Mouse (Mus musculus) NIH3T3 (cell line): ENCODE measurements at regions not wholly inside any gene's neighbourhood (a gene's known extent, or its start where the extent isn't known, plus 50 kb on each side); places are given as distances from the start of the nearest gene placed in this dataset.

Experiments
- DNase-seq: peaks from one replicate; pipeline ENCODE4 v3.0.0-alpha.2; 2012; ENCODE audit warnings: low read depth

DNA sequence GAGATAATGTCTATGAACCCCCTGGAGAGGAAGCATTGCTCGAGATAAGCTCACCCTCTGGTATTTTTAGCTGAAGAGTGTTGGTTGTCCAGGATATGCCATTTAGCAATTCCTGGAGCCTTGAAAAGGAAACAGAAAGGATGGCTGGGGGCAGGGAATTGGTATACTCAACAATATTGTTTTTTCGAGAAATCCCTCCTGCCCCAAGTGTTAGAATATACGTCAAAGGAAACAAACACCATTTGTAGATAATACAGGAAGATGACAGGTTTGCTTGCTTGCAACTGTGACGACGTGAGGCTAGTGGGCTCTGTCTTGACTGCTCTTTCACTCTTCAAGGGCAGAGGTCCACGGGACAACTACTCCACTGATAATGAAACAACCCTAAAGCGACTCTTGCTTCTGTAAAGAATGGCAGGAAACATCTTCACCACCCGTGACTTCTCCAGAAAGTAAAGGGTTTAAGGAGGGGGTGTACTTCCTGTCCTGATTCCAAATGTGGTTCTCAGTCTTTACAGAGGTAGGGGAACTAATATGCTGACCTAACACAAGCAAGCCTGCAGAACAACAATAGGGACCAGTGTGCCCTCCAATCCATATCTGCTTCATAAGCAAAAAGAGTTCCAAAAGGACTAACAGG, 270.3 kb downstream of the Ets1 start:
- no peak for DNase-seq

DNA sequence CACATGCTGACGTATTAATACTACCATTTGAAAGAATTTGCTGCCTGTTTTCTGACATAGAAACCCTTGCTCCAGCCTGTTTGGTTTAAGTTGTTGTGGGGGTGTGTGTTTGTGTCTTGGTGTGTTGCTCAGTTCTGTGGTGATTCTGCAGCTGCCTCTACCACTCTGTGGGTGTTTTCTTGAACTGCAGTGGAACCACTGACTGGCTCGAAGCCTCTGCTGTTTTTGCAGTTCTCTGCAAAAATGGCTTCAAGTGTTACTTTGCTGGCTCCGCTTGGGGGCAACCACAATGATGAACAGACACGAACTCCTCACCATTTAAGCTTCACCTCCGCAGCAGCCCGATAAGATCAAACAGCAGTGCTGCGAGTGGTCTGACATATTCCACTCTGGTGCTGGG, 274.6 kb downstream of the Ets1 start:
- no peak for DNase-seq

DNA sequence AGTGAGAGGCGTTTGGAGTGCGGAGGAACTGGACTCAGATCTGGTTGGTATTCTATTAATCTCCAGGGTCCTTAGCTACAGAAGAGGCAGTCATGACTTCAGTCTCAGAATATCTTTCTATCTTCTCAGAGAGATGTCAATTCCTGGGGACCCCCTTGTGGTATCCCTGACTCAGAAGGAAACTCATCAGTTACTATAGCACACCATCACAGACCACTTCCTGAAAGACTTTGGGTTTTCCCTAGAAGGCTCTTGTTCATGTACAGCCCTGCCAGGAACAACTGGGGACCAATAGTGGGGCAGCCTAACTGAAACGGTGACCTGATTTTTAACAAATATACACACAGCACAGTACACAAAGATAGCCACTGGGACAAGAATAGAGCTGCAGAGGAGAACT, 279.6 kb downstream of the Ets1 start:
- no peak for DNase-seq

DNA sequence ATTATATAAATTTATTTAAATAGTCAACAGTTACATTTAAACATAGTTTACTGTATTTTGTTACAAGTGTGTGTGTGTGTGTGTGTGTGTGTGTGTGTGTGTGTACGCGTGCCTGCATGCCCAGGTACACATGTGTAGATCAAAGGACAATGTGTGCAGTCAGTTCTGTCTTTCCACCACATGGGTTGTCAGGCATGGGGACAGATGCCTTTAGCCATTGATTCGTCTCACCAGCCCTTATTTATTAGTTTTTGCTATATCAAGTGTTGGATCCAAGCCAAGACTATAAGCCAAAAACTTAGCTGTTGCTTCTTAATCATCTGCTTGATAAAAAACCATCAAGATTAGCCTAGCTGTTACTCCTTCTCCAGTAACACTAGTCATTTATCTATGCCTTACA, 280.7 kb downstream of the Ets1 start:
- no peak for DNase-seq

DNA sequence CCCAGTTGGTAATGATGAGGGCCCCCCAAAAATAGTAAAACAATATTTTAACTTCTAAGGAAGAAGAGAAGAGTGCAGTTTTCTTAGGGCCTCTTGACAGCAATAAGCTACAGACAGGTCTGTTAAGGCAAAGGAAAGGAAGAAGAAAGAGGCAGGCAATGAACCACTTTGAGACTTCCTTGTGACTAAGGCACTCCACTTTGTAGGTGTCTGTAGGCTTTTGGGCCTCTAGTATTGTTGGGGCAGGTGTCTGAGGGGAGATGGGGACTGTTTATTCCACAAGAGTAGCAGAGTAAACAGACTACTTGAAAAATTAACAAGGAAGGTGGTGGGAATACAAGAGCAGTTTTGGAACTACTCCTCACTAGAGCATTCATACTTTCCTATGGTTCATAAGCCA, 287.9 kb downstream of the Ets1 start:
- no peak for DNase-seq

DNA sequence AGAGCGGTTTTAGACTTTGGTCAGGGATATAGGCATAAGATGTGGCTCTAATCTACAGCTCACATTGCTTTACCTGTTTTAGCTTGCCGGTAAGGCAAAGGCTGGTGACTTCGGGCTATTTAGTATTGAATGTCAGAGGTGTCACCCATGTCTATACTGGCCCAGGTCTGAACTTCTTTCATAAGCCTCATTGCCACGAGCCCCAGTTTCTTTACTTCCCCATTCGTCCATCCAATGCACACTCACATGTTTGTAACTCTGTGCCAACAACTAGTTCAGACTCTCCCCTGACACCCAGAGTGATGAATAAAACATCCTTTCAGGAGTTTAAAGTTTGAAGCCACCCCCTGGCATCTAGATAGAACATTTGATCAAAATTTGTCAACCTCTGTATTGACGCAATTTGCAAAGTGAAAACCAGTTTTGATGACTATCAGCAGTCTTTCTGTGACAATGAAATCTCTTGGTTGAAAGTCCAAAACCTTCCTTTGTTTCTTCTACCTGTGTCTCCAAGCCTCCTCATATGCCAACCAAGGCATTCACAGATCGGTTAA, 288.4 kb downstream of the Ets1 start:
- no peak for DNase-seq

DNA sequence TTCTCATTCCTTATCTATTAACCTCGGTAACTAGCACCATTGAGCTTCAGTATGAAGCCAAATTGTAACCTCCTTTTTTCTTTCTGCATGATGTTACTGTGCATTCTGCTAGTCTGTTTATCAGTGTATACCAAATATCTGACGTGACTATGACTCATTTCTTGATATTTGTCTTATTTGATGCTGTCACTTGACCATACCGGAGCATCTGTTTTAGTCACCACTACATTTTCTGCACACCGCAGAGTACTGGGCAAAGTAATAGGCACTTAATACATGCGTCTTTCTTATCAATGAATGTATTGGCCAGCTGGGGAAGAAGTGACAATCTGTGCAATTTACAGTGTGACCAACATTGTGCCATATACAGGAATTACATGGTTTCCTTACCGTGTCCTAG, 289.0 kb downstream of the Ets1 start:
- no peak for DNase-seq

DNA sequence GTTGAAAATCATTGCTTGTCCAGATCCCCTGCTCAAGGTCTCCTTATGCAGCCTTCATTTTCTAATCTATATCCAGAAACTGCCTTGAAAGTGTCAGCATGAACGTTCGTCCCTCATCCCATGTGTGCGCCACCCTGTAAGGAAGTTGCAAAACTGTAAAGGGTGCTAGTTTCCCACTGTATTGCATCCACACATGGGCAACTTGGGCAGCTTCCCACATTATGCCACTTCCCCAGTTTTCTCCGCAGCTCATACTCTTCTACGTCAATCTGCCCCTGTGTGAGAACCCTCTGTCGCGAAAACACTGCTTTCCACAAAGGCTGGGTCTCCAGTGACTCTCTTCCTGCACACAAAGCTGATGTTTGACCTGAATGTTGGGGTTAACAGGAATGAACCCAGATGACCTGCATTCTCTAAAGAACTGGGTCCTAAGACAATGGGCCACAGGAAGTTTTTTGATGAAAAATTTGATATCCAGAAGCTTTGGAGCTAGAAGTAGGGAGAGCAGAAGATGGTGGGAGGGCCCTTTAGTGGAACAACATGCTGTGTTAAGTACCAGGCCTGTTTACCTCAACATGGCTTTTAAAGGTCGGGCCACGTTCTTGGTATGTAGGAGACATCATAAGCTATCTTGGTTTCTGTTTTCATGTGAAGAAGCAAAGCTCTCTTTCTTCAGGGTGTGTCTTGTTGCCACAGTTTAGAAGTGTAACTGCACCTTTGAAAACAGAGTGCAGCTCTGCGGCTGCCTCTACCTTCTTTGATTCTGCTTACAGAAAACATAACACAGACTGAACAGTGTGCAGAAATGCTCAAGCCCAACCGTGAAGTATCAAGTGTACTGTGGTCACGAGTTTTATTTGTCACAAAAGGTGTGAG, 289.9 kb downstream of the Ets1 start:
- DNase-seq = no peak

DNA sequence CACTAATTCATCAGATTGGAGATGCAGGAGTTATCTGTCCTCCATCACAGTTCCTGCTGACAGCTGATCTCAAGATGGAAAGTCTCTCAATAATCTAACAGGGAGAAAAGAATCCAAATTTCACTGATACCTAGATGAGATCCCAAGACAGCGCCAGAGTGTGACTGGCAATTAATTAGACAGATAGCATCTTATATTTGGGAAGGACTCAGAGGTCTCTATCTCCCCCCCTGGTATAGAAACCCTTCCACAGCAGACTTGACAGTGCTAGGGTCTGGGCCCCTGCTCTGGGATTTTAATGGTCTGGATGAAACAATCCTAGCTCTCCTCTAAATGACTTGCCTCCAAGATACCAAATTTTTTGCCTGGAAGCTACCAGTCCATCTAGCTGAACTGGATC, 291.6 kb downstream of the Ets1 start:
- DNase-seq = no peak

DNA sequence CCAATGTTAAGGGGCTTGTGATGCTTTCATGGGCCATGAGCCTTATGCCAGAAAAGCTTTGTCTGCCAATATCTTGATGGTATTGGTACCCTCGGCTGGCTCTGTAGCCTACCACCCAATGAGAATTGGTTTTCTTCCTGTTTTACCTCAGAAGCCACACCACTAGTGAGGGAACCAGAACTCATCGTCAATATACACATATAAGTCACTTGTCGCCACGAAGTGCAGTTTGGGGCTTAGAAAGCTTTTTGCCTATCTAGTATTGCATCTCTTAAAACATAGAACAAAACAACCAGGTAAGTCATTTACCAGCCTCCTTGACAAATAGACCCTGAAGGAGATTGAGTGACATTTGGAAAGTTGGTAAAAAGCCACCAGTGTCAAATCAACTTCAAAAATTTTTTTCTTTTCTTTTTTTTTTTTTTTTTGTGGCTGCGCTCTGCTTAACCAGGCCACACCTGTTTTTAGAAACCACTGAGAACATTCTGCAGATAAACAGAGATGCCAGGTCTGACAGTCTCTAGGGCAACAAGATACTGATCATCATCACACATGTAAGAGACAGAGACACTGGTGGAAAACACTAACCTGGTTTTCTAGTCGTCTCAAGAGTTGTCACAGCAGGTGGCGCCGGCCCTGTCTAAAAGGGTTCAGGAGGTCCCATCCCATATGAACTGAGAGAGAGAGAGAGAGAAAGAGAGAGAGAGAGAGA, 292.4 kb downstream of the Ets1 start:
- DNase-seq = no peak

DNA sequence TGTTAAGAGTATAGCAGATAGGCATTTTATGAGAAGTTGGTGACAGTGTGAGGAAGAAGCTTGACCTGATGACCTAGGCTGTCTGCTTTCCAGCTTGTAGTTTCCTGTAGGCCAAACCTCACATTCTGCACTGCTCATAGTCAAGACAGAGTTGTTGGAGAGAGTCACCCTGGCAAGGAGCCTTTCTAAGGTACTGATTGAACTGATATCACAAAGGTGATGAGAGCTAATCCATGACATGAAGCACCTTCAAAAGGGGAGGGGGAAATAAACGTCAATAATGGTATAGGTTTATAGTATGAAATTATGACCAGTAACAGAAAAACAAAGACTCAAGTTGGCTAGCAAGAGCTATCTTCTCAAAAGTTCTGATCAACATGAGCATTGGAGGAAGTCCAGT, 293.3 kb downstream of the Ets1 start:
- DNase-seq = no peak

DNA sequence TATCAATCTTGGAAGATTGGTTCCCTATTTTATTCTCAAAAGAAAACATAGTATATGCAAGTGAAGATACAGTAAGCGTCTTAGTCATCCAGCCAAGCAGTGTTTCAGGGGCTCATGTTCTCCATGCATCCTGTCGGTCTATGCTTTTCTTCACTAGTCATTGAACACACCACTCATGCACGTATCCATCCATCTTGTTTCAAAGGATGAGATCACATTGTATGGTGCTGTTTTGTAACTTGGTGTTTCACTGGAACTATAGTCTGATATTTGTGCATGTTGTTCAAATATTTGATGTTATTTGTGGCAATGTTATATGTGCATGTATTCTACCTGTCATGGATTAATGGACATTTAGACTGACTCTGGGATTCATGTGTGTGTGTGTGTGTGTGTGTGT, 293.8 kb downstream of the Ets1 start:
- no peak for DNase-seq

DNA sequence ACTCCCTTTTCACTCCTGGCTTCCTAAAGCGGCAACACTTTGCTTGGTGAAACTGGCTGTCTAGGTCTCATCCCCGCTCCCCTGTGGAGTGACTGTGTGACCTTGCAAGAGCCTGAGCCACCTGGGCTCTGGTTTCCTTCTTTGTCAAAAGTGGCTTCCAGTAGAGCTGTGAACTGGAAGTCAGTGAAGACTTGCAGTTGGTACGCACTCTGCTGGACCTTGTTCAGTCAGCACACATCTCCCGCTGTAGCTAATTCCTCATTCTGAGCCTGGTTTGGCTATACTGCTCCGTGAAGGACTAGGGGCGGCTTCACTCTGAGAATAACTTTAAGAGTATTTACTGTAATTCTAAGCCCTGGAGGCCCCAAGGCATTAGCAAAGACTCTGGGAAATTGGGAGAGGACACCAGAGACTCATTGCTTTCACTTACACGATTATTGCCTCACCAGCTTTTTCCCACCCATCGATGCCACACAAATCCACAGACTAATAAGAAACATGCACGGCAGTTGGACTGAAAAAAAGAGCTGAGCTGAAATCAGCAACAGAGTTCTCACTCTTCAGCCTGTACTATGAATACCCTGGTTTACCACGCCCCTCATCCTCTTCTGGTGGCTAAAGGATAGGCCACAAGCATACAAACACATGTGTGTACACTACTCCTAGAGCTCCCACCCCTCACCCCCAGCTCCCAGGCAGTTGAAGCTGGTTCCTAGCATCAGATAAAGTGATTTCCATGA, 295.4 kb downstream of the Ets1 start:
- DNase-seq = peak; percentile 36

DNA sequence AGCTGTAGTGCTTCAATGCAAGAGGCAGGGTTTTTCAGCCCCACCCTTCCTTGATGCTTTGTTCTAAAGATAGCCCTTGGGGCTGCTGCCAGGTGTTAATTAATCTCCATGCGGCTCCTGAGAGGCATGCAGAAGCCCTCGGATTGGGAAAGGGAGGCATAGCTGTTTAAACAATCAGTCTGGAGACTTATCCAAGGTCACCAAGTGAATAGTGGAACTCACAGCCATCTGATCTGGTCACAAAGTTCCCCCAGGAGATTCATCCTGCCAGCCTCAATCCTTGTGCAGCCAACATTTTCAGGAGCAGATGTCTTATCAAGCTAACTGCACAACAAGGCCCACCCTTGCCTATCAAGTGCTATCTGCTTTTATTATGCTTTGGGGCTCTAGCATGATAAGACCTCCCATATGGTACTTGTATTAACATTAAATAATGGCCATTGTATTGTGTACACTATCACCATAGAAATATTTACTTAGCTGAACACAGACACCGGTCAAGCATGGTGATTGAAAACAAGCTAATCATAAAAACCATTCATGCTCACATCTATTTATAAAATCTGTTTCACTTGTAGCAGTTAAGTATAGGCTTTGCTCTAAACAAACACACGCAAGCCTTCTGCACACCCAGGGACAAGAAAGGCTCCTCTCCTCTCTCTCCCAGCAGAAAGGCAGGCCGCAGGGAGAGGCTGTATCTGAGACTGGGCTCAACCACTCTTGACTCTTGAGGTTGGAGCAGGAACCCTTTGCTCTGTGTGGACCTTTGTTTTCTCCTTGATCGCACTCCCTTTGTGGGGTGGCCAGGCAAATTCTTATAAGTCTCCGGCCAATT, 297.4 kb downstream of the Ets1 start:
- DNase-seq = no peak

DNA sequence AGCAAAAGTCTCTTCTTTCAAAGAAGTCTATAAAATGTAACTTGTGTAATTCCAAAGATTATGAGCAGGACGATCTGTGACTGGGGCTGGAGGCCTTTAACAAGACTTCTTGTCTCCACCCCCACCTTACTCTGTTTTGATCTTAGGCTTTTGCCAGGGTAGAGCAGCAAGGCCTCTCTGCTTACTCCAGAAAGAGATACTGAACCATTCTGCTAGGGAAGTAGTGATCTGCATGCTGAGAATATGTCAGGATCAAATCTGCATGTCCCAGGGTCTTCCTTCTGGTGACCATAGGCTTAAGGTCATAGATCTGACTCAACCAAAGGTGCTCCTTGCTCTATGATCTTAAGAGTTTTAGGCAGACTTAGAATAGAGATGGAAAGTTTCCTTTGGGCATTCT, 298.4 kb downstream of the Ets1 start:
- DNase-seq = no peak

DNA sequence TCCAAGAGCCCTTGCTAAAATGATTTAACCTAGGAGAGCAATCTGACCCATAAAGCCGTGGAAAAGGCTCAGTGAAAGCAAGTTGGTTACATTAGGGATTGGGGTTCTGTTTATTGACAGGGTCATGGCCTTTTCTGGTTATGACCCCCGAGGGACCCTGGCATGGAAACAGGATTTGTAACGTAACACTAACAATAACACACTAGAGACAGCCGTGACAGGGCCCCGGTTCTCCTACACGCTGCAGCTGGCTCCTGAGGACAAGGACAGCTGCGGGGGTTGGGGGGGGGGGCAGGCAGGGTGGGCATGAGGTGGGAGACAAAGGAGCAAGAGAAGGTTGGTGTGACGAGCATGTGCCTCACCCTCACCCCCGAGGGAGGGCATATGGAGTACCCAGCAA, 300.4 kb downstream of the Ets1 start:
- DNase-seq = no peak

DNA sequence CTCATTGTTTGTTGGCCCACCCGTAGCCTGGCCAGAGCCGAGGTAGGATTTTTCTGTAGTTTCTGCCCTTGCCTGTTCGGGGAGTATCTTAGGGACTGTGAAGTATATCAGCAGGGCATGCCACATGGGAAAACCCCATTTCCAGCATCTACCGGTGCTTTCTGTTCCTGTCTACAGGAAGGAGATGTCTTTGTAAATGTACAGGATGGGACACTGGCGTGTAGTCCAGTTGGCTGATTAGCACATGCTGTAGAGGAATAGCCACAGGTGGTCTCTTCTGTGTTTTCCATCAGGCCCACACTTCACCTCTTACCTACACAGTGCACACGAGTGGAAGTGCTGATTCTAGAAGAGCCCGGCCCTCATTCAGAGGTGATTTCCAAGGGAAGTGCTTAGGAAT, 301.4 kb downstream of the Ets1 start:
- DNase-seq = no peak

DNA sequence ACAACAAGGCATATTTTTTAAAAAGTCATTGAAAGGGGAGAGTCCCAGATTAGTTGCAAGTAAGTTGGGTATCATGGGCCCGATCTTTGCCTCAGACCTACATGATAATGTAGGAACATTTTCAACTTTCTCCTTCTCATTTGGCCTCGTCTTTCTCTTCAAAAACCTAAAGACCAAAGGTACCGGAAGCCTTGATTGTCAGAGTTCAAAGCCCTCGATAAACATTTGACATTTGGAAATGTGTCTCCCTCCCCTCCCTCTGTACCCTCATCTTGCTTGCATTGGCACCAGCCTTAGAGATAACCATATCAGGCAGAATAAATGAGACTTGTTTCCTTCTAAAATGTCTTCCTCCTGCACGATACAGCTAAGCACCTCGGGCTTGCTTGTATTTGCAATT, 302.8 kb downstream of the Ets1 start:
- DNase-seq = no peak

DNA sequence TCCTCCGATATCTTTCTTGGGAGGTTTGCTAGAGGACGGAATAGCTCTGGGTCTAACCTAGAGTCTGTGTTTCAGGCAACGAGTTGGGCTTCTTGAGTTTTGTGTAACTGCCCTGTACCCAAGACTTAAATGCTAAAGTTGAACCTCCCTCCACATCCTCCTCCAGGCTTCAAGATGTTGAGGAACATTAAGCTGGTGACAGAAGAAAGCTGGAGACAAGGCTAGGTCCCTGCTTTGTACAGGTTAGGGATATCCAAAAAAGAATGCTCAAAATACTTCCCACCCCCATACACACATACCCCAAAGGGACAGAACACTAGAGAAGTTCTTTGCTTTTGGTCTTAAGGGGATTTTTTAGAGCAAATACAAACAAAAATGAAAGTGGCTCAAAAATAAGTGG, 303.6 kb downstream of the Ets1 start:
- DNase-seq = no peak

DNA sequence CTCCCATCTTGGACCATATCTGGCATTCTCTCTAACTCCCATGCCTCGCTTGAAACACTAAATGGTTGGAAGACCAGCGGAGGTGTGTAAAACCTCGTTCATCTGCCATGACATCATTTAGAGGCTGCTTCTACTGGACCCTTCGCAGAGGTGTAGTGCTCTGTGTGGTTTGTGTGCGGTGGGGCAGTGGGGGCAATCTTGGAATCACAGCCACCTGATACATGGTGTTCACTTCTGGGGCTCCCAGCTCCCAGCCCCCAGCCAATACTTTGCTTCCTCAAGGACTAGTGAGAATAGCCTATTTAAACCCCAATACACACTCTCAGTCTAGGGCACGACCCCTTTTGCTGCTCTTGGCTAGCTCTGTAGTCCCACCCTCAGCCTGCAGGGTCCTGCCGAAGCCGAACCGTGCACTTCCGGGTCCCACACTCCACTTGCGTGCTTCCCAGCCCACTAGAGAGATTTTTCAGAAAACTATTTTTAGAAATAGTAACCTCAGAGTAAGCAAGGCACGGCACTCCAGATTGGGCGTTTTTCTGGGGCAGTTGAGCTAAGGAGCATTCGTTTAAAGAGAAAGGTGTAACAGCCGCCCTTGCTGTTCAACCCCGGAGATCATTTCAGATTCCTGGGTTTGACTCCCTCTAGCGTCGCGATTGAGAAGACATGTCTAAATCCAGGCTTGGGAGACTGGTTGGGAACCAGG, 304.2 kb downstream of the Ets1 start:
- peak; percentile 89 for DNase-seq
